Comparison of ENCODE assay signal across 29 mouse cellular contexts in the genomic region with DNA sequence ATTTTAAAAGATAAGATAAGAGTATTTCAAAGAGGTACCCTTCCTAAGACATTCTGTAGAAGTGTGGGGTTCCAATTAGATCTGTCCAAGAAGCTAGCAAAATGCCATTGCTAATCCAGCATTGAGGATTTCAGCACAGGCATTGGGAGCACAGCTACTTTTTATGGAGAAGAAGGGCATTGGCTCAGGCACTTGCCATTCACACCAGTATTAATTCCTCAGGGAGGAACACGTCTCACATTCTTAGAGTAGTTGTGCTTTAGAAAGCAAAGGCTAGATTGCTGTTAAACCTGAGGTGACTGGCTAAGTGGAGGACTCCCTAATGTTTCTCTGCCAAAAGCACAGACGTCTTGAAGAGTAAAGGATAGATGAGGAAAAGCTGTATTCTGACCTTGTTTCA. TPM values are rescaled to one million over a fixed set of nuclear protein-coding genes. Genes with fewer than 3 reads are reported as not detected.
DNase-seq lines count a peak whose midpoint lies in the region; ATAC-seq and TF ChIP-seq lines count a peak whose summit lies in the region.
"Had no signal": no experiment of that assay in that cellular context is flagged by ENCODE, and none has a peak within 500 bp of the region (broad histone marks: within the 10 kb centered on the region; RNA-seq: fewer than 3 reads in every experiment).

No protein-coding gene starts in this region.

- WGBS in kidney, embryonic 14.5 days = 46% methylated on average over 2 of the region's 2 CpGs
- 61% methylated on average over 2 of the region's 2 CpGs for WGBS in liver, postnatal 0 days (ENCODE audit: insufficient replicate concordance)
- 67% methylated on average over 2 of the region's 2 CpGs for WGBS in liver, embryonic 11.5 days

- no peak overlapping the region for H3K9ac ChIP-seq in kidney, embryonic 14.5 days (ENCODE audit: low read depth, low read length)
- H3K9ac ChIP-seq in liver, postnatal 0 days (replicated peaks) = no peak overlapping the region
- no peak overlapping the region for H3K9ac ChIP-seq in liver, embryonic 11.5 days (ENCODE audit: low read depth, low read length)
- H3K9ac ChIP-seq: hindbrain, embryonic 15.5 days; intestine, embryonic 15.5 days; liver, embryonic 13.5 days; lung, embryonic 15.5 days; neural tube, embryonic 13.5 days had no signal

- no peak for TF ChIP-seq EP300 in liver, postnatal 0 days (IDR thresholded peaks at IDR 0.05; ENCODE audit: low read depth)

- no peak overlapping the region for H3K4me3 ChIP-seq in kidney, embryonic 14.5 days (ENCODE audit: low read length)
- no peak overlapping the region for H3K4me3 ChIP-seq in liver, postnatal 0 days (ENCODE audit: low read depth, low read length)
- H3K4me3 ChIP-seq in liver, embryonic 11.5 days (ENCODE audit: low read depth, low read length) = no peak overlapping the region
- H3K4me3 ChIP-seq: forebrain, embryonic 10.5 days; heart, embryonic 10.5 days; hindbrain, embryonic 15.5 days; intestine, embryonic 15.5 days; liver, embryonic 13.5 days; lung, embryonic 15.5 days; midbrain, embryonic 10.5 days; myocyte; neural tube, embryonic 13.5 days had no signal

- no peak overlapping the region for H3K4me2 ChIP-seq in kidney, embryonic 14.5 days (replicated peaks; ENCODE audit: low read depth, low read length)
- no peak overlapping the region for H3K4me2 ChIP-seq in liver, postnatal 0 days (ENCODE audit: low read depth, low read length)
- H3K4me2 ChIP-seq in liver, embryonic 11.5 days = no peak overlapping the region
- H3K4me2 ChIP-seq: hindbrain, embryonic 15.5 days; intestine, embryonic 15.5 days; liver, embryonic 13.5 days; lung, embryonic 15.5 days; neural tube, embryonic 13.5 days had no signal

- peak; percentile 80 for DNase-seq in heart, adult 11 months
- no peak for DNase-seq in heart, adult 9 months (ENCODE audit: low spot score in 2 of 2)
- peak; percentile 43 for DNase-seq in kidney, adult 9 months
- DNase-seq in liver, postnatal 0 days = no peak
- no peak for DNase-seq in liver, embryonic 11.5 days (ENCODE audit: low spot score)
- peak; percentile 50 to 52 for DNase-seq in kidney, postnatal 36 days
- no peak for DNase-seq in right cerebral cortex, postnatal 14 days
- DNase-seq: adrenal gland, adult 8-10 months; cerebellum, adult 18-20 months; cerebellum, postnatal 14 days; heart, postnatal 36 days; left cerebral cortex, postnatal 4 days; liver, embryonic 13.5 days; retina, postnatal 1 day; right cerebral cortex, postnatal 4 days; thymus, adult 18-20 months; thymus, postnatal 36 days had no signal

- H3K4me1 ChIP-seq in kidney, embryonic 14.5 days (ENCODE audit: control insufficient read depth, insufficient read depth, low read length) = peaks cover 14% of the 10 kb centered on the region; the same call in 1 of the 2 replicates
- H3K4me1 ChIP-seq in liver, postnatal 0 days (ENCODE audit: insufficient read depth) = 0 out of 2 replicates have a peak, but pooled peaks cover 11% of the 10 kb centered on the region
- H3K4me1 ChIP-seq in liver, embryonic 11.5 days (replicated peaks; ENCODE audit: control insufficient read depth, insufficient read depth, low read length) = peaks cover 7% of the 10 kb centered on the region; the same call in 1 of the 2 replicates

- no peak for TF ChIP-seq CTCF in liver, postnatal 0 days (IDR thresholded peaks at IDR 0.05; ENCODE audit: low read depth)

- H3K27me3 ChIP-seq in kidney, embryonic 14.5 days (ENCODE audit: control insufficient read depth, insufficient read depth, low read length) = no peaks in the 10 kb centered on the region
- no peaks in the 10 kb centered on the region for H3K27me3 ChIP-seq in liver, postnatal 0 days (ENCODE audit: insufficient read depth, low read length)
- no peaks in the 10 kb centered on the region for H3K27me3 ChIP-seq in liver, embryonic 11.5 days (replicated peaks; ENCODE audit: control insufficient read depth, insufficient read depth, low read length)
- H3K27me3 ChIP-seq: hindbrain, embryonic 15.5 days; intestine, embryonic 15.5 days; liver, embryonic 13.5 days; lung, embryonic 15.5 days; neural tube, embryonic 13.5 days; Patski had no signal

- no peak overlapping the region for H3K27ac ChIP-seq in kidney, embryonic 14.5 days (ENCODE audit: low read depth, low read length)
- H3K27ac ChIP-seq in liver, postnatal 0 days (ENCODE audit: low read depth) = peak overlapping the region; percentile 46
- no peak overlapping the region for H3K27ac ChIP-seq in liver, embryonic 11.5 days (ENCODE audit: low read depth, low read length)
- H3K27ac ChIP-seq: forebrain, embryonic 10.5 days; heart, embryonic 10.5 days; hindbrain, embryonic 15.5 days; intestine, embryonic 15.5 days; liver, embryonic 13.5 days; lung, embryonic 15.5 days; midbrain, embryonic 10.5 days; neural tube, embryonic 13.5 days had no signal

- H3K36me3 ChIP-seq in kidney, embryonic 14.5 days (ENCODE audit: control insufficient read depth, insufficient read depth, low read length) = peaks cover 18% of the 10 kb centered on the region; the same call in 1 of the 2 replicates
- H3K36me3 ChIP-seq in liver, postnatal 0 days (replicated peaks; ENCODE audit: insufficient read depth, low read length) = no peaks in the 10 kb centered on the region
- H3K36me3 ChIP-seq in liver, embryonic 11.5 days (ENCODE audit: control insufficient read depth, insufficient read depth, low read length) = no peaks in the 10 kb centered on the region; the same call in 1 of the 2 replicates
- H3K36me3 ChIP-seq: intestine, embryonic 15.5 days had no signal

- no peak for ATAC-seq in kidney, embryonic 14.5 days (ENCODE audit: low FRiP score, low TSS enrichment)
- ATAC-seq in liver, postnatal 0 days = no peak
- no peak for ATAC-seq in liver, embryonic 11.5 days (replicated peaks; ENCODE audit: low FRiP score)
- ATAC-seq: forebrain, embryonic 16.5 days; intestine, embryonic 15.5 days; midbrain, embryonic 16.5 days; Patski had no signal

- no peaks in the 10 kb centered on the region for H3K9me3 ChIP-seq in kidney, embryonic 14.5 days (ENCODE audit: control insufficient read depth, low read length)
- H3K9me3 ChIP-seq in liver, postnatal 0 days (ENCODE audit: low read length) = no peaks in the 10 kb centered on the region
- no peaks in the 10 kb centered on the region for H3K9me3 ChIP-seq in liver, embryonic 11.5 days (ENCODE audit: control insufficient read depth, low read length)
- H3K9me3 ChIP-seq: forebrain, embryonic 10.5 days; heart, embryonic 10.5 days; hindbrain, embryonic 15.5 days; intestine, embryonic 15.5 days; liver, embryonic 13.5 days; lung, embryonic 15.5 days; midbrain, embryonic 10.5 days; neural tube, embryonic 13.5 days had no signal

RNA-seq across cellular contexts. Expression of a gene that starts 17.5 kb away (rescaled TPM):
- 14.6 and 32.4 TPM in 2 replicates for polyA plus RNA-seq in kidney, embryonic 14.5 days (2014; fragmentation: Nextera tagmentation; extraction: Ambion mirVana)
- 3.3 and 4.1 TPM in 2 replicates for polyA plus RNA-seq in liver, postnatal 0 days (2015; fragmentation: Nextera tagmentation; extraction: Ambion mirVana)
- 12.3 and 14.0 TPM in 2 replicates for polyA plus RNA-seq in liver, embryonic 11.5 days (2014; fragmentation: Nextera tagmentation; extraction: Ambion mirVana)

Comparison
In these comparisons a context has a peak if more than half of its experiments do, and no peak if none do; other contexts are left out.
1. DNase-seq: peak in heart, adult 11 months (single experiment), kidney, adult 9 months (single experiment) and kidney, postnatal 36 days (2 of 2); none in heart, adult 9 months (0 of 2), liver, postnatal 0 days (single experiment), liver, embryonic 11.5 days (single experiment) and right cerebral cortex, postnatal 14 days (single experiment).